Mouse (Mus musculus) ES-Bruce4 (cell line): Measurements from ENCODE around the gene Madd. TPM values are rescaled to one million over a fixed set of nuclear protein-coding genes. Genes with fewer than 3 reads are reported as not detected.
A peak's percentile ranks its signal among the peaks of the same experiment; 100 is the strongest.
"Not testable (repeated sequence)": the region's sequence is repeated elsewhere in the genome, so short reads cannot be mapped to it uniquely, and the experiment has no call there.

Source experiments
- H3K27ac ChIP-seq: 2 replicates; pipeline ENCODE4 v1.5.1; 2012; ENCODE audit warnings: low read length, inconsistent platforms; ENCODE audit not compliant: insufficient read depth
- H3K27me3 ChIP-seq: 2 replicates; pipeline ENCODE4 v1.6.1; 2012; ENCODE audit warnings: mild to moderate bottlenecking, low read length, inconsistent platforms; ENCODE audit not compliant: control insufficient read depth, poor library complexity, insufficient read depth, severe bottlenecking
- H3K36me3 ChIP-seq: 2 replicates; pipeline ENCODE4 v1.6.1; 2012; ENCODE audit warnings: inconsistent platforms, mild to moderate bottlenecking, low read length, moderate library complexity; ENCODE audit not compliant: control insufficient read depth, poor library complexity, insufficient read depth, severe bottlenecking
- H3K4me1 ChIP-seq: one replicate; pipeline ENCODE4 v1.8.1; 2011; ENCODE audit warnings: low read length; ENCODE audit not compliant: control insufficient read depth, insufficient read depth
- H3K4me3 ChIP-seq: 2 replicates; pipeline ENCODE4 v1.5.1; 2011; ENCODE audit warnings: low read depth, mild to moderate bottlenecking, low read length
- H3K9ac ChIP-seq: 2 replicates; pipeline ENCODE4 v1.6.1; 2012; ENCODE audit warnings: low read depth, mild to moderate bottlenecking, inconsistent platforms; ENCODE audit not compliant: poor library complexity, severe bottlenecking
- H3K9me3 ChIP-seq: replicated peaks from 2 replicates; pipeline ENCODE4 v1.6.1; 2012; ENCODE audit warnings: mild to moderate bottlenecking, low read length, inconsistent platforms; ENCODE audit not compliant: control insufficient read depth, poor library complexity, insufficient read depth, severe bottlenecking
- CTCF ChIP-seq: IDR thresholded peaks from one replicate; pipeline ENCODE4 v1.8.1; 2011; ENCODE audit warnings: low read depth, low read length
- EP300 ChIP-seq: IDR thresholded peaks from 2 replicates; pipeline ENCODE4 v1.6.1; 2011; ENCODE audit warnings: low read depth, low read length; ENCODE audit not compliant: insufficient read depth
- POLR2A ChIP-seq: IDR thresholded peaks from one replicate; pipeline ENCODE4 v1.8.1; 2011; ENCODE audit warnings: low read length; ENCODE audit not compliant: insufficient read depth
- polyA plus RNA-seq: library from polyadenylated mRNA; stranded (reverse); fragments of >200 nt; gene quantifications from 2 replicates; pipeline ENCODE4 v1.2.4, GENCODE M21; 2011; ENCODE audit warnings: low read depth; ENCODE audit not compliant: missing spikeins, insufficient read depth, insufficient read length

Madd gene
- polyA plus RNA-seq, 1 experiment = 7.3 TPM

GRCm38 (mm10) chr2:91114781-91115577 lies 68.7 kb downstream of the Madd start:
- Histone ChIP-seq H3K9me3 (no peaks in the 10 kb centered on the region), H3K27ac (no peak overlapping the region), H3K4me1 (no peaks in the 10 kb centered on the region), H3K27me3 (no peaks in the 10 kb centered on the region), H3K9ac (peak overlapping the region; percentile 65), H3K4me3 (peak overlapping the region; percentile 12; the same call in 1 of the 2 replicates), H3K36me3 (no peaks in the 10 kb centered on the region)
- TF ChIP-seq POLR2A = no peak
- TF ChIP-seq EP300 = peak; percentile 83; the same call in 1 of the 2 replicates
- peak; percentile 100 for TF ChIP-seq CTCF

GRCm38 (mm10) chr2:91113852-91114251 lies 69.8 kb downstream of the Madd start:
- Histone ChIP-seq H3K9me3 (no peaks in the 10 kb centered on the region), H3K27ac (no peak overlapping the region), H3K9ac (no peak overlapping the region), H3K4me1 (no peaks in the 10 kb centered on the region), H3K27me3 (no peaks in the 10 kb centered on the region), H3K36me3 (no peaks in the 10 kb centered on the region), H3K4me3 (no peak overlapping the region)
- TF ChIP-seq CTCF (no peak), EP300 (no peak), POLR2A (no peak)

DNA sequence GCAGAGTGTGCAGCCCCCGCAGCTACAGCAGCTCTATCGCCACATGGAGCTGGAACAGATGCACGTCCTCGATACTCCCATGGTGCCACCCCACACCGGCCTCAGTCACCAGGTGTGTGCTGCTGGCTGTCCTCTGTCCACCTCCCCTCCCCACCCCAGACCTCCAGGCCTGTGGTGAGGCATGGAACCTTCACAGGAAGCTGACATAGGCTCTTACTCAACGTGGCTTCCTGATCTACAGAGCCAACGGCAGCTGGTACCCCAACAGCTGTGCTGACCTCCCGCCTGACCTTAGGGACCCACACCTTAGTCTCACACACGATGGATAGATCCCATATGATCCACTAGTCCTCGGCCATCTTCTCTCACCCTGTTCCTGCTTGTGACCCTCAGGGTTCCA lies 70.3 kb downstream of the Madd start:
- Histone ChIP-seq H3K9ac (no peak overlapping the region), H3K4me3 (no peak overlapping the region), H3K27ac (no peak overlapping the region), H3K4me1 (no peaks in the 10 kb centered on the region), H3K9me3 (no peaks in the 10 kb centered on the region), H3K27me3 (no peaks in the 10 kb centered on the region), H3K36me3 (no peaks in the 10 kb centered on the region)
- TF ChIP-seq EP300 (no peak), CTCF (no peak), POLR2A (no peak)

GRCm38 (mm10) chr2:91112491-91112890 lies 71.1 kb downstream of the Madd start:
- H3K4me3 ChIP-seq = no peak overlapping the region
- H3K27ac ChIP-seq = no peak overlapping the region
- H3K27me3 ChIP-seq = no peaks in the 10 kb centered on the region
- no peaks in the 10 kb centered on the region for H3K9me3 ChIP-seq
- no peak overlapping the region for H3K9ac ChIP-seq
- no peaks in the 10 kb centered on the region for H3K4me1 ChIP-seq
- H3K36me3 ChIP-seq = no peaks in the 10 kb centered on the region
- TF ChIP-seq POLR2A = no peak
- TF ChIP-seq EP300 = 0 out of 2 replicates have a peak, but pooled peaks have one; percentile 19

GRCm38 (mm10) chr2:91111832-91112231 lies 71.8 kb downstream of the Madd start:
- not testable (repeated sequence) for H3K27me3 ChIP-seq, H3K27ac ChIP-seq, H3K36me3 ChIP-seq, H3K4me1 ChIP-seq, H3K9ac ChIP-seq, H3K9me3 ChIP-seq, H3K4me3 ChIP-seq

GRCm38 (mm10) chr2:91110429-91110828 lies 73.2 kb downstream of the Madd start:
- Histone ChIP-seq H3K27me3 (no peaks in the 10 kb centered on the region), H3K4me1 (no peaks in the 10 kb centered on the region), H3K27ac (no peak overlapping the region), H3K9ac (no peak overlapping the region), H3K9me3 (no peaks in the 10 kb centered on the region), H3K36me3 (no peaks in the 10 kb centered on the region), H3K4me3 (no peak overlapping the region)
- no peak for TF ChIP-seq POLR2A
- no peak for TF ChIP-seq EP300
- TF ChIP-seq CTCF = no peak
